Mouse (Mus musculus): ENCODE results near the gene Eapp.

Eapp gene

DNA sequence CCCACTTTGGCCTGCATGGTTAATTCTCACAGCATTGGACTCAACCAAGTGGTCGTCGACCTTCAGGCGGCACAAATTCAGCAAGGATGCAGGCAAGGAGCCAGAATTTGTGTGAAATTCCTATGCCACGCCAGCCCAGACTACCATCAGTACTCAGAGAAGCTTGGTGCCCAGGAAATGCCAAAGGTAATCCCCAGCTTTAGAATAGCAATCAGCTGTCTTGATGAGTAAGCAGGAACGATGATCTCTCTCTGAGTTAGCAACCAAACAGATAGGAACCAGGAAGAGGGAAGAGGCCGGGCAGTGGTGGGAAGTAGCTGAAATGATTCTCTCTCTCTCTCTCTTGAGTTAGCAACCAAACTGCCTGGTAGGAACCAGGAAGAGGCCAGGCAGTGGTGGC lies 55.4 kb downstream of the Eapp start:
- DNase-seq (ENCODE audit: low read depth, low spot score): no peak

- DNase-seq (ENCODE audit: low read depth, low spot score): no peak
Measured at GRCm38 (mm10) chr12:54637033-54637432, 58.7 kb downstream of the Eapp start.

DNA sequence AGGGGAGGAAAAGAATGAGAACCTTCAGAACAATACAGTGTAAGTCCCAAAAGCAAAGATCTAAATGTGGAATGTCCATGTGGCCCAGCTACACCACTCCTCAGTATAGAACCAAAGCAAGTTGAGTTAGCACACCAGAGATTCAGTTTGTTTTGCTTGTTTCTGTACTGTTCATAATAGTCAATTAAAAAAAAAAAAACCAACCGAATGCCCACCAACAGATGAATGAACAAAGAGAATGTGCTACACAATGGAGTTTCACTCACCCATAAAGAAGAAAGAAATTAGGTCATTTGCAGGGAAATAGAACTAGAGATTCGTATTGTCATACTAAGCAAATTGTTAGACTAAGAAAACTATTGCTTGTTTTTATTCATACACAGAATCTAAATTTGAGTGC lies 63.6 kb downstream of the Eapp start:
- DNase-seq (ENCODE audit: low read depth, low spot score): no peak

DNA sequence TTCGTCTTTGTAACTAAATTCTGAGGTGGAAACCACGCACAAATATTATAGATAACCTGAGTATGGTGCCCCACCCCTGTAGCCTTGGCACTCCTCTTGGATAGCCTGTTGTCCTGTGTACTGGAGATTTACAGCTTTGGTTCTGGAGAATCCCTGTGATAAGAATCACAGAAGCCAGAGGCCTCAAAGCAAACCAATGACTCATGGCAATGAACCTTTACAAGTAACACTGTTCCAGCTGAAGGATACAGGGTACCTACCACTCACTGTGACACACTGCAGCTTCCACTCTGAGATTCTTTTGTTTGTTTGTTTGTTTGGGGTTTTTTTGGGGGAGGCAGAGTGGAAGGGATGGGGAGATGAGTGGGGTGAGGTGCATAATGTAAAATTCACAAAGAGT lies 73.8 kb downstream of the Eapp start:
- DNase-seq (ENCODE audit: low read depth, low spot score): no peak
